Mouse (Mus musculus): ENCODE data around the gene Cped1. TPM values are rescaled to one million over a fixed set of nuclear protein-coding genes. Genes with fewer than 3 reads are reported as not detected.

The Cped1 gene
- total and polyA plus RNA-seq, 2 experiments from 2014 or later, result 3.6 to 13.2 TPM

- no peak for DNase-seq (ENCODE audit: low spot score)
- no peaks in the 10 kb centered on the region for H3K36me3 ChIP-seq (replicated peaks; ENCODE audit: control insufficient read depth, insufficient read depth, low read length)
- no peak overlapping the region for H3K9ac ChIP-seq (replicated peaks; ENCODE audit: low read depth, low read length)
- H3K4me2 ChIP-seq (ENCODE audit: low read depth, low read length), result no peak overlapping the region
- no peaks in the 10 kb centered on the region for H3K9me3 ChIP-seq (replicated peaks; ENCODE audit: control insufficient read depth, low read length)
- no peak overlapping the region for H3K27ac ChIP-seq (ENCODE audit: low read depth)
- no peak overlapping the region for H3K4me3 ChIP-seq (ENCODE audit: low read depth, low read length)
- H3K27me3 ChIP-seq (ENCODE audit: control insufficient read depth, insufficient read depth, low read length), result no peaks in the 10 kb centered on the region
- no peaks in the 10 kb centered on the region for H3K4me1 ChIP-seq (ENCODE audit: control insufficient read depth, insufficient read depth)
- 78% methylated on average over 4 of the region's 4 CpGs for WGBS
- TF ChIP-seq EP300 (IDR thresholded peaks at IDR 0.05; ENCODE audit: low read depth), result no peak
- no peak for TF ChIP-seq CTCF (IDR thresholded peaks at IDR 0.05; ENCODE audit: low read depth)
- ATAC-seq (ENCODE audit: insufficient read depth, low read depth), result no peak
Measured at GRCm38 (mm10) chr6:22102752-22103151, 117.0 kb downstream of the Cped1 start.

- ATAC-seq (ENCODE audit: insufficient read depth, low read depth), result no peak
- TF ChIP-seq EP300 (IDR thresholded peaks at IDR 0.05; ENCODE audit: low read depth), result no peak
- TF ChIP-seq CTCF (IDR thresholded peaks at IDR 0.05; ENCODE audit: low read depth), result no peak
- 73% methylated on average over 3 of the region's 3 CpGs for WGBS
- H3K9ac ChIP-seq (replicated peaks; ENCODE audit: low read depth, low read length), result no peak overlapping the region
- no peak overlapping the region for H3K4me3 ChIP-seq (ENCODE audit: low read depth, low read length)
- DNase-seq (ENCODE audit: low spot score), result no peak
- H3K4me1 ChIP-seq (ENCODE audit: control insufficient read depth, insufficient read depth), result no peaks in the 10 kb centered on the region
- no peaks in the 10 kb centered on the region for H3K27me3 ChIP-seq (ENCODE audit: control insufficient read depth, insufficient read depth, low read length)
- H3K4me2 ChIP-seq (ENCODE audit: low read depth, low read length), result no peak overlapping the region
- no peak overlapping the region for H3K27ac ChIP-seq (ENCODE audit: low read depth)
- H3K36me3 ChIP-seq (replicated peaks; ENCODE audit: control insufficient read depth, insufficient read depth, low read length), result no peaks in the 10 kb centered on the region
- H3K9me3 ChIP-seq (replicated peaks; ENCODE audit: control insufficient read depth, low read length), result no peaks in the 10 kb centered on the region
Measured at GRCm38 (mm10) chr6:22103713-22104112, 118.0 kb downstream of the Cped1 start.

- Histone ChIP-seq H3K4me1 (ENCODE audit: control insufficient read depth, insufficient read depth) (no peaks in the 10 kb centered on the region), H3K36me3 (replicated peaks; ENCODE audit: control insufficient read depth, insufficient read depth, low read length) (no peaks in the 10 kb centered on the region), H3K27me3 (ENCODE audit: control insufficient read depth, insufficient read depth, low read length) (no peaks in the 10 kb centered on the region), H3K9ac (replicated peaks; ENCODE audit: low read depth, low read length) (no peak overlapping the region), H3K4me2 (ENCODE audit: low read depth, low read length) (no peak overlapping the region), H3K4me3 (ENCODE audit: low read depth, low read length) (no peak overlapping the region), H3K27ac (ENCODE audit: low read depth) (no peak overlapping the region), H3K9me3 (replicated peaks; ENCODE audit: control insufficient read depth, low read length) (no peaks in the 10 kb centered on the region)
- WGBS, result 65% methylated on average over 8 of the region's 8 CpGs
- no peak for ATAC-seq (ENCODE audit: insufficient read depth, low read depth)
- no peak for DNase-seq (ENCODE audit: low spot score)
- TF ChIP-seq EP300 (IDR thresholded peaks at IDR 0.05; ENCODE audit: low read depth), result no peak
- no peak for TF ChIP-seq CTCF (IDR thresholded peaks at IDR 0.05; ENCODE audit: low read depth)
Measured at GRCm38 (mm10) chr6:22104211-22104610, 118.5 kb downstream of the Cped1 start.

GRCm38 (mm10) chr6:22114079-22114478 lies 128.4 kb downstream of the Cped1 start:
- WGBS, result 78% methylated on average over 6 of the region's 6 CpGs
- TF ChIP-seq CTCF (IDR thresholded peaks at IDR 0.05; ENCODE audit: low read depth) (no peak), EP300 (IDR thresholded peaks at IDR 0.05; ENCODE audit: low read depth) (no peak)
- ATAC-seq (ENCODE audit: insufficient read depth, low read depth), result no peak

GRCm38 (mm10) chr6:22116679-22117078 lies 131.0 kb downstream of the Cped1 start:
- Histone ChIP-seq H3K4me1 (ENCODE audit: control insufficient read depth, insufficient read depth) (no peaks in the 10 kb centered on the region), H3K9ac (replicated peaks; ENCODE audit: low read depth, low read length) (no peak overlapping the region), H3K36me3 (replicated peaks; ENCODE audit: control insufficient read depth, insufficient read depth, low read length) (no peaks in the 10 kb centered on the region), H3K4me2 (ENCODE audit: low read depth, low read length) (no peak overlapping the region), H3K27ac (ENCODE audit: low read depth) (no peak overlapping the region), H3K9me3 (replicated peaks; ENCODE audit: control insufficient read depth, low read length) (no peaks in the 10 kb centered on the region), H3K27me3 (ENCODE audit: control insufficient read depth, insufficient read depth, low read length) (no peaks in the 10 kb centered on the region), H3K4me3 (ENCODE audit: low read depth, low read length) (no peak overlapping the region)
- ATAC-seq (ENCODE audit: insufficient read depth, low read depth) (no peak), DNase-seq (ENCODE audit: low spot score) (no peak)
- no peak for TF ChIP-seq EP300 (IDR thresholded peaks at IDR 0.05; ENCODE audit: low read depth)
- no peak for TF ChIP-seq CTCF (IDR thresholded peaks at IDR 0.05; ENCODE audit: low read depth)
- WGBS, result 70% methylated on average over 1 of the region's 1 CpGs

More at GRCm38 (mm10) chr6:22114079-22114478, 128.4 kb downstream of the Cped1 start:
- no peaks in the 10 kb centered on the region for H3K9me3 ChIP-seq (replicated peaks; ENCODE audit: control insufficient read depth, low read length)
- H3K4me3 ChIP-seq (ENCODE audit: low read depth, low read length), result no peak overlapping the region
- H3K4me2 ChIP-seq (ENCODE audit: low read depth, low read length), result no peak overlapping the region
- no peaks in the 10 kb centered on the region for H3K36me3 ChIP-seq (replicated peaks; ENCODE audit: control insufficient read depth, insufficient read depth, low read length)
- H3K4me1 ChIP-seq (ENCODE audit: control insufficient read depth, insufficient read depth), result no peaks in the 10 kb centered on the region
- no peak for DNase-seq (ENCODE audit: low spot score)
- H3K27ac ChIP-seq (ENCODE audit: low read depth), result no peak overlapping the region
- H3K9ac ChIP-seq (replicated peaks; ENCODE audit: low read depth, low read length), result no peak overlapping the region
- no peaks in the 10 kb centered on the region for H3K27me3 ChIP-seq (ENCODE audit: control insufficient read depth, insufficient read depth, low read length)

- Histone ChIP-seq H3K27ac (ENCODE audit: low read depth) (no peak overlapping the region), H3K9me3 (replicated peaks; ENCODE audit: control insufficient read depth, low read length) (no peaks in the 10 kb centered on the region), H3K27me3 (ENCODE audit: control insufficient read depth, insufficient read depth, low read length) (no peaks in the 10 kb centered on the region), H3K36me3 (replicated peaks; ENCODE audit: control insufficient read depth, insufficient read depth, low read length) (no peaks in the 10 kb centered on the region), H3K4me2 (ENCODE audit: low read depth, low read length) (no peak overlapping the region), H3K4me3 (ENCODE audit: low read depth, low read length) (no peak overlapping the region), H3K9ac (replicated peaks; ENCODE audit: low read depth, low read length) (no peak overlapping the region), H3K4me1 (ENCODE audit: control insufficient read depth, insufficient read depth) (no peaks in the 10 kb centered on the region)
- ATAC-seq (ENCODE audit: insufficient read depth, low read depth), result no peak
- peak; percentile 82 for TF ChIP-seq CTCF (IDR thresholded peaks at IDR 0.05; ENCODE audit: low read depth)
- TF ChIP-seq EP300 (IDR thresholded peaks at IDR 0.05; ENCODE audit: low read depth), result no peak
- 35% methylated on average over 12 of the region's 12 CpGs for WGBS
- DNase-seq (ENCODE audit: low spot score), result peak; percentile 68
Measured at GRCm38 (mm10) chr6:22122080-22122479, 136.4 kb downstream of the Cped1 start.
